Mouse (Mus musculus): ENCODE data around the gene Ubac2.
"Not testable (repeated sequence)": the region's sequence is repeated elsewhere in the genome, so short reads cannot be mapped to it uniquely, and the experiment has no call there.

The Ubac2 gene

GRCm38 (mm10) chr14:122060642-122061041, 182.2 kb downstream of the Ubac2 start:
- peak; percentile 44 for DNase-seq

GRCm38 (mm10) chr14:122061376-122061775, 183.0 kb downstream of the Ubac2 start:
- DNase-seq = no peak

GRCm38 (mm10) chr14:122062411-122063090, 184.1 kb downstream of the Ubac2 start:
- no peak for DNase-seq

- DNase-seq = no peak
These were observed 185.2 kb downstream of the Ubac2 start for GRCm38 (mm10) chr14:122063599-122063998.

- DNase-seq = peak; percentile 29
These were observed 186.1 kb downstream of the Ubac2 start for GRCm38 (mm10) chr14:122064519-122064918.

GRCm38 (mm10) chr14:122066243-122066642, 187.8 kb downstream of the Ubac2 start:
- no peak for DNase-seq

GRCm38 (mm10) chr14:122068036-122068435, 189.6 kb downstream of the Ubac2 start:
- not testable (repeated sequence) for DNase-seq

- no peak for DNase-seq
These were observed 190.6 kb downstream of the Ubac2 start for GRCm38 (mm10) chr14:122068801-122069695.

- DNase-seq = no peak
These were observed 191.5 kb downstream of the Ubac2 start for GRCm38 (mm10) chr14:122069948-122070347.

Measured in cerebellum, adult 9-11 months (tissue).